Mouse (Mus musculus) forebrain, embryonic 16.5 days (tissue): ENCODE data around the gene Ipo13. TPM values are rescaled to one million over a fixed set of nuclear protein-coding genes. Genes with fewer than 3 reads are reported as not detected.

Experiments used
- ATAC-seq: fragments of 200-750 bp; cut with Nextera tagmentation; 2 replicates; pipeline ENCODE4 v1.8.0; 2017; ENCODE audit warnings: mild to moderate bottlenecking, moderate library complexity
- H3K27ac ChIP-seq: fragments of 300-500 bp; sonication (generic); 2 replicates; pipeline ENCODE4 v1.5.1; 2014; ENCODE audit warnings: low read length, control low read depth
- H3K27me3 ChIP-seq: fragments of 300-500 bp; sonication (generic); replicated peaks from 2 replicates; pipeline ENCODE4 v1.6.1; 2014; ENCODE audit warnings: low read length; ENCODE audit not compliant: control insufficient read depth, insufficient read depth
- H3K36me3 ChIP-seq: fragments of 300-500 bp; sonication (generic); 2 replicates; pipeline ENCODE4 v1.6.1; 2014; ENCODE audit not compliant: control insufficient read depth, insufficient read depth
- H3K4me1 ChIP-seq: fragments of 300-500 bp; sonication (generic); replicated peaks from 2 replicates; pipeline ENCODE4 v1.6.1; 2014; ENCODE audit warnings: low read length; ENCODE audit not compliant: control insufficient read depth, insufficient read depth
- H3K4me2 ChIP-seq: fragments of 300-500 bp; sonication (generic); 2 replicates; pipeline ENCODE4 v1.6.1; 2014; ENCODE audit warnings: mild to moderate bottlenecking, low read length, control low read depth
- H3K4me3 ChIP-seq: fragments of 300-500 bp; sonication (generic); replicated peaks from 2 replicates; pipeline ENCODE4 v1.5.1; 2014; ENCODE audit warnings: mild to moderate bottlenecking, low read length, control low read depth
- H3K9ac ChIP-seq: fragments of 300-500 bp; sonication (generic); replicated peaks from 2 replicates; pipeline ENCODE4 v1.6.1; 2014; ENCODE audit warnings: low read depth, low read length, control low read depth
- H3K9me3 ChIP-seq: fragments of 300-500 bp; sonication (generic); 2 replicates; pipeline ENCODE4 v1.6.1; 2016; ENCODE audit warnings: low read length; ENCODE audit not compliant: control insufficient read depth
- WGBS: fragments of 180-500 bp; shearing (Covaris S2); extraction: QIAGEN DNeasy Blood & Tissue Kit; methylation state at CpG from one replicate; pipeline ENCODE4 v1.1.7; 2014; 5-methylcytosine and 5-hydroxymethylcytosine counted together
- polyA plus RNA-seq: library from polyadenylated mRNA; unstranded; fragments of >200 nt; fragmentation: Nextera tagmentation; extraction: Ambion mirVana; gene quantifications from 2 replicates; pipeline ENCODE4 v1.2.1, GENCODE M21; 2015

Ipo13 gene
- polyA plus RNA-seq, 1 experiment from 2014 or later = 79.9 TPM

- Histone ChIP-seq H3K36me3 (no peaks in the 10 kb centered on the region), H3K9ac (no peak overlapping the region), H3K27me3 (no peaks in the 10 kb centered on the region), H3K4me1 (peaks cover 26% of the 10 kb centered on the region), H3K4me3 (no peak overlapping the region), H3K27ac (no peak overlapping the region), H3K9me3 (no peaks in the 10 kb centered on the region), H3K4me2 (no peak overlapping the region)
- WGBS = 90% methylated on average over 4 of the region's 4 CpGs
- ATAC-seq = no peak
Measured at GRCm38 (mm10) chr4:117917402-117917801, 2.6 kb upstream of the Ipo13 start.

DNA sequence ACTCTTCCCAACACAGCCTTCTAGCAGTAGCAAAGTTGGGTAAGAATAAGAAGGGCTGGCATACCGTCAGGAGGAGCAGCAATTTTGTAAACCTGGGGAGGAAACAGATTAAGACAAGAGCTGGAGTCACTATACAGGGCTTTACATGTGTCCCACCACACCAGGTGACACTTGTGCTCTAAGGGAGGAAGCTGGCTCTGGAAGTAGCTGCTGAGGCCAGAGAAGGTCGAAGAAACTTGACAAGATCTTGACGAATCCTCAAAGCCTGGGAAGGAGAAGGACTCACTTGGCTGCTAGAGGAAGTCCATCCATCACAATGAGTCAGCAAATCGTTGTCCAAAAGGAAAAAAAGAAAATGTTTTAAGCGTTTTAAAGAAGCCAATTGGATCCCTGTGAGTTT is 1.6 kb upstream of the Ipo13 start:
- no peaks in the 10 kb centered on the region for H3K9me3 ChIP-seq
- ATAC-seq = no peak
- H3K9ac ChIP-seq = no peak overlapping the region
- H3K4me1 ChIP-seq = peaks cover 27% of the 10 kb centered on the region
- H3K36me3 ChIP-seq = peaks cover 5% of the 10 kb centered on the region
- no peak overlapping the region for H3K27ac ChIP-seq
- no peak overlapping the region for H3K4me3 ChIP-seq
- no peak overlapping the region for H3K4me2 ChIP-seq
- no peaks in the 10 kb centered on the region for H3K27me3 ChIP-seq
- WGBS = 90% methylated on average over 5 of the region's 5 CpGs

DNA sequence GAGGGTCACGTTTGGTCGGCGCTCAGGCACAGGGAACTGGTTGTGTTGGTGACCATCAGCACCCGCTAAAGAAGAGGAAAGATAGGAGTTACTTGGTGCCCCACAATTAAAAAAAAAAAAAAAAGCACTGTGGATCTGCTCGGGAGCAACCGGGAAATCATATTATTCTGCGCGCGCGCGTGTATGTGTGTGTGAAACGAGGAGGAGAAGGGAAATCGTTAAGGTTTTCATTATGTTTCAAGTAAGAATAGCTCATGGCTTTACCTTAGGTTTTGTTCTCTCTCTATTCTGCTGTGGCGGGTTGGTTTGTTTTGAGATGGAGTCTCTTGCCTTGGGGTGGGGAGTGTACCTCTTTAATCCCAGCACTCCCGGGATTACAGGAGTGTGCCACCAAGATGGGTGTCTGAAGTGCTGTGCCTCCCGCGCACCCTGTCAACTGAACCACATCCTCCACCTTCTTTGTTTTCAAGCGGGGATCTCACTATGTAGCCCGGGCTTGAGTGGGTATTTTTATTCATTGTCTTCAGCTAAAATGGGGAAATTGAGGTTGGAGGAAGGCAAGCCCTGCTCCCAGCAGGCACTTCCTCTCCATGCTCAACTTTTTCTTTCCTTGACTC is 798 bp upstream of the Ipo13 start:
- peak overlapping the region; percentile 75 for H3K9ac ChIP-seq
- peak overlapping the region; percentile 86 for H3K4me3 ChIP-seq
- peak overlapping the region; percentile 100 for H3K4me2 ChIP-seq
- no peak for ATAC-seq
- no peaks in the 10 kb centered on the region for H3K27me3 ChIP-seq
- peak overlapping the region; percentile 85 for H3K27ac ChIP-seq
- WGBS = 5% methylated on average over 19 of the region's 19 CpGs
- no peaks in the 10 kb centered on the region for H3K9me3 ChIP-seq
- H3K4me1 ChIP-seq = peaks cover 27% of the 10 kb centered on the region
- H3K36me3 ChIP-seq = peaks cover 6% of the 10 kb centered on the region

DNA sequence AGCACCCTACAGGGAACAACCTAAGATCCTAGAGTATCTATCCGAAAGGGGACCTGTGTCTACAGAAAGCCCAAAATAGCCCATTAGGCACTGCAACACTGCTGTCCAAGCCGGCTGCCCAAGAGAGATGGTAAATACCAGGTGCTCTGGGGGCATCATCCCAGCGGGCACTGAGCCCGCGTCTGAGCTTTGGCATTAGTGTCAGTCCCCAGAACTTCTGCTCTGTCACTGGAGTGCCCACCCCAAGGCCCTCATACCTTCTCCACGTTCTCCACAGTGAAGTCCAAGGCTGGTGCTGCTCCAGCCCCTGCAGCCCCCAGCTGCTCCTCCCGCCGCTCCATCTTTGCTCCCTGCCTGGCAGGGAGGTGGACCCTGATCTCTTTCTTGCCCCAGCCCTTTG is 768 bp downstream of the Ipo13 start:
- Histone ChIP-seq H3K27me3 (no peaks in the 10 kb centered on the region), H3K4me3 (peak overlapping the region; percentile 86), H3K4me2 (peak overlapping the region; percentile 100), H3K27ac (no peak overlapping the region; the same call in 1 of the 2 replicates), H3K4me1 (peaks cover 41% of the 10 kb centered on the region), H3K9me3 (no peaks in the 10 kb centered on the region), H3K36me3 (peaks cover 6% of the 10 kb centered on the region), H3K9ac (peak overlapping the region; percentile 75)
- no peak for ATAC-seq
- WGBS = 10% methylated on average over 8 of the region's 8 CpGs

DNA sequence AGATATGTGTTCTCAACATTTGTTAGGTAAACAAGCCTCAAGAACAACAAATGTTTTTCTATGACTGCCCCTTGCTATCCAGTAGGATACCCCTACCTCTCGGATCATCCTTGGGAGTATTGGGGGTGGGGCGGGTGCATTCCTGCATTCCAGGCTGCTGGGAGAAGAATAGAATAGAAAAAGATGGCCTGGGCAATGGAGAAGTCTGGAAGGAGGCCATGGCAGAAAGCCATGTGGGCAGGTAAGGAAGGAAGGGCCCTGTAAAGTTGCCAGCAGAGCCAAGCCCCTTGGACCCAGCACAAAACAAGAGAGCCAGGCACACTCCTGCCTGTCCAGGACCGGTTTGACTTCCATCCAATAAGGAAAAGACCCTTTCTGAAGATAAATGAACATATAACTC is 1.4 kb downstream of the Ipo13 start:
- Histone ChIP-seq H3K27ac (no peak overlapping the region), H3K4me1 (peaks cover 47% of the 10 kb centered on the region), H3K9me3 (no peaks in the 10 kb centered on the region), H3K27me3 (no peaks in the 10 kb centered on the region), H3K4me2 (peak overlapping the region; percentile 100), H3K4me3 (peak overlapping the region; percentile 86), H3K9ac (peak overlapping the region; percentile 75; the same call in 1 of the 2 replicates), H3K36me3 (peaks cover 6% of the 10 kb centered on the region)
- no peak for ATAC-seq
- 46% methylated on average over 3 of the region's 3 CpGs for WGBS

- WGBS = 68% methylated on average over 7 of the region's 7 CpGs
- Histone ChIP-seq H3K4me2 (peak overlapping the region; percentile 100), H3K27ac (no peak overlapping the region), H3K27me3 (no peaks in the 10 kb centered on the region), H3K36me3 (peaks cover 6% of the 10 kb centered on the region), H3K9ac (peak overlapping the region; percentile 75), H3K9me3 (no peaks in the 10 kb centered on the region), H3K4me3 (peak overlapping the region; percentile 86), H3K4me1 (peaks cover 54% of the 10 kb centered on the region)
- ATAC-seq = no peak
Measured at GRCm38 (mm10) chr4:117912685-117913273, 2.0 kb downstream of the Ipo13 start.

DNA sequence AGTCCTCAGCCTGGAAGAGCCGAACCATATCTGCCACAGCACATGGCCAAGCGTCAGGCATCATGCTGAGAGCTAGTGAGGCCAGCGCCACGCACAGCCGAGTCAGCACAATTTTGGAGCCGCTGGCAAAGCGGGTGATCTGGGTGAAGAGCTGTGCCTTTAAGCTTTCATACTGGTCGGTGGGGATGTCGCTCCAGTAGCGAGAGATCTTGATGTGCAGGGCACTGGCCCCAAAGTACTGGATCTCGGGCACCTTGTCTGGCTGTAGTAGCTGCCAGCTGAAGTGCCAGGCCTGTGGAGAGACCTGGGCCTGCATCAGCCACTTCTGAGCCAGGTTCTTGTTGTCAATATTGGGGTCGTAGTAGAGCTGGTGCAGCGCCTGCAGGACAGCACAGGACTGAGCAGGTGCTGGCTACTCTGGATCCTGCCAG is 2.7 kb downstream of the Ipo13 start:
- ATAC-seq = no peak
- peaks cover 6% of the 10 kb centered on the region for H3K36me3 ChIP-seq
- no peak overlapping the region for H3K9ac ChIP-seq
- H3K27ac ChIP-seq = no peak overlapping the region
- peaks cover 56% of the 10 kb centered on the region for H3K4me1 ChIP-seq
- H3K4me3 ChIP-seq = no peak overlapping the region
- no peak overlapping the region for H3K4me2 ChIP-seq
- WGBS = 86% methylated on average over 13 of the region's 13 CpGs
- H3K27me3 ChIP-seq = no peaks in the 10 kb centered on the region
- H3K9me3 ChIP-seq = no peaks in the 10 kb centered on the region

GRCm38 (mm10) chr4:117908834-117909453 is 5.9 kb downstream of the Ipo13 start:
- Histone ChIP-seq H3K27ac (peak overlapping the region; percentile 63), H3K4me2 (peak overlapping the region; percentile 40), H3K36me3 (peaks cover 9% of the 10 kb centered on the region), H3K4me3 (peak overlapping the region; percentile 13), H3K4me1 (peaks cover 49% of the 10 kb centered on the region), H3K9me3 (no peaks in the 10 kb centered on the region), H3K27me3 (no peaks in the 10 kb centered on the region), H3K9ac (peak overlapping the region; percentile 37; the same call in 1 of the 2 replicates)
- 36% methylated on average over 8 of the region's 8 CpGs for WGBS
- ATAC-seq = peak; percentile 93

GRCm38 (mm10) chr4:117906196-117906595 is 8.6 kb downstream of the Ipo13 start:
- peaks cover 32% of the 10 kb centered on the region for H3K4me1 ChIP-seq
- no peak overlapping the region for H3K9ac ChIP-seq
- H3K9me3 ChIP-seq = no peaks in the 10 kb centered on the region
- no peak overlapping the region for H3K4me2 ChIP-seq
- no peak for ATAC-seq
- peaks cover 20% of the 10 kb centered on the region for H3K36me3 ChIP-seq
- no peak overlapping the region for H3K27ac ChIP-seq
- no peak overlapping the region for H3K4me3 ChIP-seq
- no peaks in the 10 kb centered on the region for H3K27me3 ChIP-seq
- 82% methylated on average over 3 of the region's 3 CpGs for WGBS
